Mouse (Mus musculus) stomach, embryonic 16.5 days (tissue): ENCODE data around the gene Me3. TPM values are rescaled to one million over a fixed set of nuclear protein-coding genes. Genes with fewer than 3 reads are reported as not detected.

Experiments used
- ATAC-seq: fragments of 200-750 bp; cut with Nextera tagmentation; 2 replicates; pipeline ENCODE4 v1.8.0; 2017; ENCODE audit warnings: moderate number of reproducible peaks, moderate TSS enrichment; ENCODE audit not compliant: insufficient read depth, low FRiP score
- H3K27ac ChIP-seq: fragments of 300-500 bp; sonication (generic); 2 replicates; pipeline ENCODE4 v1.5.1; 2014; ENCODE audit warnings: low read length
- H3K27me3 ChIP-seq: fragments of 300-500 bp; sonication (generic); 2 replicates; pipeline ENCODE4 v1.6.1; 2014; ENCODE audit warnings: low read length, control low read depth, mixed read lengths; ENCODE audit not compliant: control insufficient read depth, insufficient read depth
- H3K36me3 ChIP-seq: fragments of 300-500 bp; sonication (generic); 2 replicates; pipeline ENCODE4 v1.6.1; 2014; ENCODE audit warnings: low read length; ENCODE audit not compliant: control insufficient read depth, insufficient read depth
- H3K4me1 ChIP-seq: fragments of 300-500 bp; sonication (generic); 2 replicates; pipeline ENCODE4 v1.6.1; 2014; ENCODE audit warnings: low read length, control low read depth, mixed read lengths; ENCODE audit not compliant: control insufficient read depth, insufficient read depth
- H3K4me2 ChIP-seq: fragments of 300-500 bp; sonication (generic); 2 replicates; pipeline ENCODE4 v1.6.1; 2014; ENCODE audit warnings: low read depth, low read length, mixed read lengths
- H3K4me3 ChIP-seq: fragments of 300-500 bp; sonication (generic); replicated peaks from 2 replicates; pipeline ENCODE4 v1.5.1; 2014; ENCODE audit warnings: mild to moderate bottlenecking, low read length
- H3K9ac ChIP-seq: fragments of 300-500 bp; sonication (generic); 2 replicates; pipeline ENCODE4 v1.6.1; 2014; ENCODE audit warnings: low read length
- H3K9me3 ChIP-seq: fragments of 300-500 bp; sonication (generic); replicated peaks from 2 replicates; pipeline ENCODE4 v1.6.1; 2016; ENCODE audit warnings: low read length, control low read depth; ENCODE audit not compliant: control insufficient read depth
- WGBS: fragments of 180-500 bp; shearing (Covaris S2); extraction: QIAGEN DNeasy Blood & Tissue Kit; methylation state at CpG from one replicate; pipeline ENCODE4 v1.1.7; 2014; 5-methylcytosine and 5-hydroxymethylcytosine counted together
- polyA plus RNA-seq: library from polyadenylated mRNA; unstranded; fragments of >200 nt; fragmentation: Nextera tagmentation; extraction: Ambion mirVana; gene quantifications from 2 replicates; pipeline ENCODE4 v1.2.1, GENCODE M21; 2015

Gene Me3
- polyA plus RNA-seq, 1 experiment from 2014 or later = 4.2 TPM

DNA sequence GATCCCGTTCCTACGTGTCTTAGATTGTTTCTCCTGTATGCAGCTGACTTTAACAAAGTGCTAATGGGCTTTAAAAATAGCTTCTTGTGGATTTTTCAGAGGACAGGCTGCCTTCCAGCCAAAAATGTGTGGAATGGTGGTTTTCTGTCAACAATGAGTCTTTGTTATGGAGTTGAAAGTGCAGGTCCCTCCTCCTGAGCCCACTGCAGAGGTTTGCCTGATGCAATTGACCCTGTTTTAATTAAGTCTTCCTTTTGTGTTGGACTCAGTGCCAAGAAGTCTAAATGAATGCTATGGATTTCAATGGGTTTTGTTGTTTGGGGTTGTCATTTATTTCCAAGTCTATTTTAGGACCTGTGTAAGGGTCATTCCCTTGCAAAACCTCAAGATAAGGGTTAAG, 141.7 kb downstream of the Me3 start:
- Histone ChIP-seq H3K4me1 (peaks cover 18% of the 10 kb centered on the region), H3K4me2 (no peak overlapping the region), H3K9me3 (no peaks in the 10 kb centered on the region), H3K27ac (peak overlapping the region; percentile 72), H3K4me3 (no peak overlapping the region), H3K27me3 (no peaks in the 10 kb centered on the region), H3K36me3 (no peaks in the 10 kb centered on the region), H3K9ac (no peak overlapping the region)
- WGBS = 20% methylated on average over 2 of the region's 2 CpGs
- ATAC-seq = no peak

DNA sequence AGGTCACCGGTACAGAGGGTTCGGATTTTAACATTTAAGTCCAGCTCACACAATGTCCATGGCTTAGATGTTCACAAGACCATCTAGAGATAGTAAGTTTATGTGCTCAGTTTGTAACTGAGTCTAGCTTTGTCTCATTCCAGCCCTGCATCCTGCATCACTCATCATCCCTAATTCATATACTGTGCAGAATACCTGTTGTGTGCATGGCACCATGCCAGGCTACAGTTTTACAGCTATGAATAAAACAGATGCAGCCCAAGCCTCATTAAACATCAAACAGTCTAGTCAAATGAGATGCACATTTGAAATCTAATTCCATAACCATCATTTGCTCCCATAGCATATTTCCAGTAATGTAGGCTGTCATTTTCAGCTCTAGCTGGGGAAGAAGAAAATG, 143.7 kb downstream of the Me3 start:
- peaks cover 6% of the 10 kb centered on the region; the same call in 1 of the 2 replicates for H3K4me1 ChIP-seq
- no peak overlapping the region for H3K27ac ChIP-seq
- no peaks in the 10 kb centered on the region for H3K36me3 ChIP-seq
- no peak overlapping the region for H3K4me2 ChIP-seq
- H3K4me3 ChIP-seq = no peak overlapping the region
- no peak overlapping the region for H3K9ac ChIP-seq
- H3K9me3 ChIP-seq = no peaks in the 10 kb centered on the region
- WGBS = 94% methylated on average over 2 of the region's 2 CpGs
- ATAC-seq = no peak
- H3K27me3 ChIP-seq = no peaks in the 10 kb centered on the region

DNA sequence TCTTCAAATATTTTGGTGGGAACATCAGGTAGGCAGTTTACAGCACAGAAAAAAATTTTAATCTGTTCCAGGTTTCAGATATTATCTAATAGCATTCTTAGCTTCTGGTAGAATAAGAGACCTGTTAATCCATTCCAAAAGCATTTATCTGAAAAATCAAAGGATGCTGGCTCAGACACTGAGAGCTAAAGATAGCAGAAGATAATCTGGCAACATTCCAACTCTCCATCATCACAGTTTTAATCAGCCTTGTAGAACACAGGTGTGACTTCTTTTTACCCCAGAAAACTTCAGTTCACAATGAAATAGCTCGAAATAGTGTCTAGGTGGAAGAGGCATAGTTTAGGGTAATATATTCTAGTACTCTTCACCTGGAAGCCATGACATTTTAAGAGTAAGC, 149.2 kb downstream of the Me3 start:
- H3K27ac ChIP-seq = no peak overlapping the region
- H3K9ac ChIP-seq = no peak overlapping the region
- H3K36me3 ChIP-seq = no peaks in the 10 kb centered on the region
- no peak overlapping the region for H3K4me2 ChIP-seq
- H3K4me3 ChIP-seq = no peak overlapping the region
- no peaks in the 10 kb centered on the region for H3K4me1 ChIP-seq
- no peak for ATAC-seq
- WGBS = 79% methylated on average over 1 of the region's 1 CpGs
- no peaks in the 10 kb centered on the region for H3K9me3 ChIP-seq
- H3K27me3 ChIP-seq = no peaks in the 10 kb centered on the region

DNA sequence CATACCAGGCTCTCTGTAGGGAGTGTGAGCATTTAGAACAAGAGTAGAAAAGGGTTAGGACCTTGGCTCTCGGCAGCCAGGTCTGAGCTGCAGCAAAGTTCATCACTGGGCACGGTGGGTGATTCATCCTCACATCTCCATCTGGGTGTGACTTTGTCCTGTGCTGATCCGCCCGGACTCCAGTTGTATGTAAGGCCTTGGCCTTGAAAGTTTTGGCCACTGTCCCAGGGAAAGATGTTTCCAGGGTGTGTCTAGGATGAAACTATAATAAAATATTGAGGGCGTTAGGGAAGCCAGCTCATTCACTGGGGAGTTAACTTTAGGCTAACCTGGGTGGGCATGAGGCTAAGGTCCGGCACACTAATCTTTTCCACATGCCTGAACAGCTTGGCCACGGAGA, 155.5 kb downstream of the Me3 start:
- H3K4me1 ChIP-seq = no peaks in the 10 kb centered on the region
- H3K4me2 ChIP-seq = no peak overlapping the region
- WGBS = 73% methylated on average over 7 of the region's 7 CpGs
- no peaks in the 10 kb centered on the region for H3K9me3 ChIP-seq
- no peaks in the 10 kb centered on the region for H3K36me3 ChIP-seq
- H3K9ac ChIP-seq = no peak overlapping the region
- ATAC-seq = no peak
- no peak overlapping the region for H3K27ac ChIP-seq
- no peak overlapping the region for H3K4me3 ChIP-seq
- H3K27me3 ChIP-seq = no peaks in the 10 kb centered on the region

DNA sequence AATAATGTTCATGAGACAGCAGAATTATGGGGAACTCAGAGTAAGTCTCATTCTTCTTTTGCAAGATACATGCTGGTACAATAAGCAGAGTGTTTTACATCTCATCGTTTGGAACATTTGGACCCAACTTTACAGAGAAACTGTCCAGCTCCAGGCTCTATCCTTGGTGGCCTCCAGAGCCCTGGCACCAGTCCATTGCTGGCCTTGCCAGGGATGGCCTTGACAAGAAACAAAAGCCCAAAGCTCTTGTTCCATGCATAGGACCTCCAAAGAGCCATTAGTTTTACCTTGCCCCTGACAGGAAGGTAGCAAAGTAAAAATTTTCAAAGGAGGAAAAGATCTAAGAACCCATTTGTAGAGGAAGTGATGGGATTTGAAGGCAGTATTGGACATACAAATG, 160.4 kb downstream of the Me3 start:
- Histone ChIP-seq H3K36me3 (no peaks in the 10 kb centered on the region), H3K4me2 (no peak overlapping the region), H3K27me3 (no peaks in the 10 kb centered on the region), H3K27ac (no peak overlapping the region), H3K9me3 (no peaks in the 10 kb centered on the region), H3K4me3 (no peak overlapping the region), H3K9ac (no peak overlapping the region), H3K4me1 (no peaks in the 10 kb centered on the region; the same call in 1 of the 2 replicates)
- ATAC-seq = no peak
- 61% methylated on average over 1 of the region's 1 CpGs for WGBS

DNA sequence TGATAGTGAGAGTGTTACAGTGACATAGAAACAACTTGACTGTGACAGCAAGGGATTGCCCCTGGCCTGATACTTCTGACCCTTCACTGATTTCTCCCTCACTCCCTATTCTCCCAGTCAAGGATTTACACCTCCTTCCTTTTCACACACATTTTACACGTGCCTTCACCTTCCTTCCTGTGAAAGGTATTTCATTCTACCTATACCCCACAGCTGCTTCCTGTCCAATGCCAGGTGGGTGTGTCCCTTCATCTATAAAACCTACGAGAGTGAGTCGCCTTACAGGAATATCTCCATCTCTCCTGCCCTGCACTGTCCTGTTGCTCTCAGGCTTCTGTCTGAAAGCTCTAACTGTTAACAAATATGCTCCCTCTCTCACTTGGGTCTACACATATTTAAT, 163.2 kb downstream of the Me3 start:
- Histone ChIP-seq H3K27me3 (no peaks in the 10 kb centered on the region), H3K27ac (no peak overlapping the region), H3K9ac (no peak overlapping the region), H3K4me1 (no peaks in the 10 kb centered on the region; the same call in 1 of the 2 replicates), H3K4me3 (no peak overlapping the region), H3K4me2 (no peak overlapping the region), H3K36me3 (no peaks in the 10 kb centered on the region), H3K9me3 (no peaks in the 10 kb centered on the region)
- 41% methylated on average over 3 of the region's 3 CpGs for WGBS
- ATAC-seq = no peak

DNA sequence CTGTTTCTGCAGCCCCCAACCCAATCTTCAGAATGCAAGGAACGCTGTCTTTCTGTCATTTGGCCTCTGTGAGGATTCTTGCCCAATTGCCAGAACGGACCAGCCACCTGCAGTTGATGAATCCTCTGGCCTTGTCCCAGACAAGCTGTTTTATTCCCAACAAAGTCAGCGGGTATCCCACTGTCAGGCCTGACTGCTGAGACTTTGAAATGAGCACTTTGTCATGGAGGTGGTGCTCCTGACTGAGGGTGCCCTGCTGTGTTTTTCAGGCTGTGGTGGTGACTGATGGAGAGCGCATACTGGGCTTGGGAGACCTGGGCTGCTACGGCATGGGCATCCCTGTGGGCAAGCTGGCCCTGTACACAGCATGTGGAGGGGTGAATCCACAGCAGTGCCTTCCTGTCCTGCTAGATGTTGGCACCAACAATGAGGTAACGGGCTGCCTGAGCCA, 164.2 kb downstream of the Me3 start:
- no peak overlapping the region for H3K9ac ChIP-seq
- H3K36me3 ChIP-seq = no peaks in the 10 kb centered on the region
- WGBS = 41% methylated on average over 6 of the region's 6 CpGs

DNA sequence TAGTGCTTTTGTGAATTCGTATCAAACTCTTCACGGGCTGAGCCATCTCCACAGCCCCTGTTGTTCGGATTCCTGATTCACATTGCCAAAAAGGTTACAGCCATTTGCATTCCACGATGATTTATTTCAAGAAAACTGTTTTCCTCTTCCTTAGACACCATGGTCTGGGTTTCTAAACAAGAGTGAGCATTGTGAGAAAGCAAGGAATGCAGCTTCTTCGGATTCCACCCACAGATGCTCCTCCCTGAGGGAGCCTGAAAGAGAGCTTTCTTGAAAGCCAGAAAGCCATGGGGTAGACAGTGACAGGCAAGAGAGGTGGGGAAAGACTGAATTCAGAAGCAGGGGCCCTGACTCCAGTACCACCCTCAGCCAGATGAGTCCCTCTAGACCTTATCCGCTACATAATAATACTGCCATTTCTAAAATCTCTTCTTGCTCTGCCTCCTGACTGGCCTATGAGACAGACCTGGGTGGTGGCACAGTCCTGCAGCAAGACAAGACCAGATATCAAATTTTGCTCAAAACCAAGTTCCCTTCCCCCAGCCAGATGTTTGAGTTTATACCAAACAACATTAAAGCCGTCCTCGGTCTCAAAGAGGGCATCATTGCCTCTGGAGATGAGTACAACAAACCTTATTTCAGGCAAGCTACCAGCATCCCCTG, 166.3 kb downstream of the Me3 start:
- H3K4me2 ChIP-seq = no peak overlapping the region
- H3K4me1 ChIP-seq = no peaks in the 10 kb centered on the region; the same call in 1 of the 2 replicates
- 54% methylated on average over 8 of the region's 8 CpGs for WGBS
- no peaks in the 10 kb centered on the region for H3K9me3 ChIP-seq
- H3K36me3 ChIP-seq = no peaks in the 10 kb centered on the region
- no peaks in the 10 kb centered on the region for H3K27me3 ChIP-seq
- no peak overlapping the region for H3K4me3 ChIP-seq
- no peak overlapping the region for H3K9ac ChIP-seq
- no peak for ATAC-seq
- no peak overlapping the region for H3K27ac ChIP-seq

More for the DNA sequence above, 164.2 kb downstream of the Me3 start:
- Histone ChIP-seq H3K4me3 (no peak overlapping the region), H3K4me1 (no peaks in the 10 kb centered on the region; the same call in 1 of the 2 replicates), H3K9me3 (no peaks in the 10 kb centered on the region), H3K27me3 (no peaks in the 10 kb centered on the region), H3K4me2 (no peak overlapping the region), H3K27ac (no peak overlapping the region)
- ATAC-seq = no peak

DNA sequence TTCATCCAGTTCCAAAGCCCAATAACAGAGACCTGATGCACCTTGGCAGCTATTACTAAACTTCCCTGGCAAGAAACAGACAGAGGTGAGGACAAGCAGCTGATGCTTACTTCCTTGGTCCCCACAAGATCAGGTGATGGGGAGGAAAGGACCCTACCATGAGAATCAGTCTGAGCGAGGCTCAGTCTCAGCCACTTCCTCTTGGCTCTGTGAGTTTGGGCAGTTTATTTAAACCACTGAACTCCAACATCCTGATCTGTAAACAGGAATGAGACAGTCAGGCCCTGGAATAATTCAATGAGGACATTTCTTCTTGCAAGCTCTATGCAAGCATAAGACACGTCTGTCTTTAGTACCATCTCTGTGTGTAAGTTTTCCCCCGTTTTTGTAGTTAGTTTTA, 170.3 kb downstream of the Me3 start:
- no peak for ATAC-seq
- H3K4me2 ChIP-seq = no peak overlapping the region
- H3K9ac ChIP-seq = no peak overlapping the region
- no peak overlapping the region for H3K27ac ChIP-seq
- H3K27me3 ChIP-seq = no peaks in the 10 kb centered on the region
- H3K4me3 ChIP-seq = no peak overlapping the region
- H3K4me1 ChIP-seq = no peaks in the 10 kb centered on the region
- no peaks in the 10 kb centered on the region for H3K36me3 ChIP-seq
- WGBS = 52% methylated on average over 3 of the region's 3 CpGs
- no peaks in the 10 kb centered on the region for H3K9me3 ChIP-seq
